Mouse (Mus musculus): ENCODE data around the gene B3galt1. TPM values are rescaled to one million over a fixed set of nuclear protein-coding genes. Genes with fewer than 3 reads are reported as not detected.

B3galt1 gene
- total and polyA plus RNA-seq, 3 experiments = not detected

DNA sequence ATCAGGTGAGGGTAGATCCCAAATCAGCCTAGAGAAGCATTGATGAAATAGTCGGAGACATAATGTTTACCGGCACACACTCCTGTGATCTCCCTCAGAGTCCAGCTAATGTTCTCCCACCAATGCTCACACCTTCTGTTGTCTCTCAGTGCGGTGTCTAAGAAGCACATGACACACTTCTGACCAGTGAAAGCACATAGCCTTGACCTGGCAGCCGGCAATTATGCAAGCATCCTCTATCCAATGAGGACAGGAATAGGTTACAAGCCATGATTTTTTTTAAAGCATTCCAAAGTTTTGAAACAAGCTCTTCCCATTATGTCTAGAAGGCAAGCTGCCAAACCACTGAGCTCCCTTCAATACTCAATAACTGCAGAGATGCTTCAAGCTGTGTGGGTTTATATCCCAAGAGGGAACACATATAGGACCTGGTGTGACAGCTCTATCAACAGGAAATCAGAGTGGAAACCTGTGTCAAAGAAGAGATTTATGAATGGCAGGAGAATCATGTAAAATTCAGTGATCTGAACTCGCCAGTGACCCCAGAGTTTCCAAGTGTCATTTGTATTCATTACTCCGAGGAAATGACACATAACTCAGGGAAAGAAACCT lies 456.0 kb downstream of the B3galt1 start:
- TF ChIP-seq GABPA (IDR thresholded peaks at IDR 0.05; ENCODE audit: low read depth, low read length) (no peak), TBP (IDR thresholded peaks at IDR 0.05; ENCODE audit: low read depth, low read length) (no peak), MAX (IDR thresholded peaks at IDR 0.05; ENCODE audit: low read length) (no peak), SMC3 (IDR thresholded peaks at IDR 0.05; ENCODE audit: low read depth, low read length) (no peak), USF2 (IDR thresholded peaks at IDR 0.05; ENCODE audit: borderline replicate concordance in 1 of 2, insufficient read depth in 1 of 2, low read depth in 1 of 2, low read length in 2 of 2) (no peak), CHD2 (IDR thresholded peaks at IDR 0.05; ENCODE audit: low read length) (no peak), MEF2A (IDR thresholded peaks at IDR 0.05; ENCODE audit: extremely low read depth, insufficient replicate concordance, low read depth, low read length, poor library complexity, severe bottlenecking) (no peak), KAT2A (conservative IDR thresholded peaks at IDR 0.05; ENCODE audit: low read depth, low read length) (no peak), CHD1 (IDR thresholded peaks at IDR 0.05; ENCODE audit: low read depth, low read length) (no peak), MAFK (IDR thresholded peaks at IDR 0.05; ENCODE audit: borderline replicate concordance, low read depth, low read length) (no peak), HCFC1 (IDR thresholded peaks at IDR 0.05; ENCODE audit: low read depth, low read length) (no peak), NELFE (IDR thresholded peaks at IDR 0.05; ENCODE audit: low read depth, low read length) (no peak), MYB (IDR thresholded peaks at IDR 0.05; ENCODE audit: low read depth, low read length) (no peak), TAL1 (IDR thresholded peaks at IDR 0.05; ENCODE audit: low read length) (no peak), ZMIZ1 (IDR thresholded peaks at IDR 0.05; ENCODE audit: low read depth, low read length) (no peak), RCOR1 (IDR thresholded peaks at IDR 0.05; ENCODE audit: low read depth, low read length) (no peak), GATA1 (IDR thresholded peaks at IDR 0.05; ENCODE audit: low read depth, low read length) (no peak)
- Histone ChIP-seq H3K36me3 (ENCODE audit: control insufficient read depth in 1 of 2, insufficient read depth in 2 of 2, low read length in 2 of 2) (no peaks in the 10 kb centered on the region), H3K27ac (ENCODE audit: control insufficient read depth, low read depth, low read length) (no peak overlapping the region), H3K27me3 (ENCODE audit: control insufficient read depth in 1 of 2, insufficient read depth in 2 of 2, low read length in 2 of 2) (no peaks in the 10 kb centered on the region), H3K4me3 (ENCODE audit: control insufficient read depth in 1 of 2, insufficient read depth in 1 of 2, low read depth in 2 of 2, low read length in 2 of 2) (no peak overlapping the region), H3K4me1 (ENCODE audit: control insufficient read depth in 1 of 2, insufficient read depth in 2 of 2, low read length in 2 of 2) (no peaks in the 10 kb centered on the region), H3K9ac (ENCODE audit: control insufficient read depth, low read depth, low read length, poor library complexity, severe bottlenecking) (no peak overlapping the region), H3K9me3 (replicated peaks; ENCODE audit: insufficient read depth, low read length) (no peaks in the 10 kb centered on the region), H3K79me2 (ENCODE audit: control insufficient read depth, insufficient read depth, low read length, poor library complexity) (no peaks in the 10 kb centered on the region)
- DNase-seq (ENCODE audit: low read depth, low spot score) = no peak

DNA sequence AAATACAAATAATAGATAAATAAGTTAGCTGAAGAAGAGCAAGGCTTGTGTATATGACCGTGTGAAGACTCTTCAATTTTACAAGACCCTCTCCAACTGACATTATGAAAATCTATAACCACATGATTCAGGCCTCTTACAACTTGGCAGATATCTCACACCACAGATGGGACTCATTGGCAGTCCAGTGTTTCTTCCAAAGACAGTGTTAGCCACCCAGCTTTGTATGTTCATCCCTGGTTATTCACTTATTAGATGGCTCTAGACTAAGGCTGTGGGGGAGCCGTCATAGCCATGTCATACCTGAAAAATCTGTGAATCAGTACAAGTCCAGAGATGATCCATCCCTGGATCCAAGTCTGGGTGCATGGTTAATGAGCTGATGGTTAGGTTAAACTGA lies 463.1 kb downstream of the B3galt1 start:
- TF ChIP-seq TAL1 (IDR thresholded peaks at IDR 0.05; ENCODE audit: low read length) (no peak), NELFE (IDR thresholded peaks at IDR 0.05; ENCODE audit: low read depth, low read length) (no peak), MAZ (IDR thresholded peaks at IDR 0.05; ENCODE audit: low read depth, low read length) (no peak), CTCF (IDR thresholded peaks at IDR 0.05 in 2 of 3, conservative IDR thresholded peaks at IDR 0.05 in 1 of 3; ENCODE audit: control insufficient read depth in 1 of 3, insufficient read depth in 1 of 3, low read depth in 2 of 3, low read length in 3 of 3, poor library complexity in 1 of 3, severe bottlenecking in 1 of 3) (no peak), MYC (IDR thresholded peaks at IDR 0.05; ENCODE audit: low read depth, low read length) (no peak), SMC3 (IDR thresholded peaks at IDR 0.05; ENCODE audit: low read depth, low read length) (no peak), MAFK (IDR thresholded peaks at IDR 0.05; ENCODE audit: borderline replicate concordance, low read depth, low read length) (no peak), EP300 (IDR thresholded peaks at IDR 0.05; ENCODE audit: low read depth in 1 of 2, low read length in 2 of 2) (no peak), GABPA (IDR thresholded peaks at IDR 0.05; ENCODE audit: low read depth, low read length) (no peak), HCFC1 (IDR thresholded peaks at IDR 0.05; ENCODE audit: low read depth, low read length) (no peak), POLR2AphosphoS5 (IDR thresholded peaks at IDR 0.05; ENCODE audit: borderline replicate concordance, low read depth, low read length) (no peak), RCOR1 (IDR thresholded peaks at IDR 0.05; ENCODE audit: low read depth, low read length) (no peak), POLR2A (IDR thresholded peaks at IDR 0.05; ENCODE audit: control insufficient read depth in 1 of 2, insufficient read depth in 1 of 2, low read depth in 1 of 2, low read length in 2 of 2, poor library complexity in 1 of 2) (no peak), UBTF (IDR thresholded peaks at IDR 0.05; ENCODE audit: borderline replicate concordance, insufficient read depth, low read depth, low read length) (no peak), POLR2AphosphoS2 (IDR thresholded peaks at IDR 0.05; ENCODE audit: low read length) (no peak)
- no peaks in the 10 kb centered on the region for H3K4me1 ChIP-seq (ENCODE audit: control insufficient read depth in 1 of 2, insufficient read depth in 2 of 2, low read length in 2 of 2)
- no peaks in the 10 kb centered on the region for H3K27me3 ChIP-seq (ENCODE audit: control insufficient read depth in 1 of 2, insufficient read depth in 2 of 2, low read length in 2 of 2)
- H3K79me2 ChIP-seq (ENCODE audit: control insufficient read depth, insufficient read depth, low read length, poor library complexity) = no peaks in the 10 kb centered on the region
- no peak overlapping the region for H3K27ac ChIP-seq (ENCODE audit: control insufficient read depth, low read depth, low read length)
- no peaks in the 10 kb centered on the region for H3K36me3 ChIP-seq (ENCODE audit: control insufficient read depth in 1 of 2, insufficient read depth in 2 of 2, low read length in 2 of 2)
- H3K9me3 ChIP-seq (replicated peaks; ENCODE audit: insufficient read depth, low read length) = no peaks in the 10 kb centered on the region
- DNase-seq (ENCODE audit: low read depth, low spot score) = no peak
- no peak overlapping the region for H3K4me3 ChIP-seq (ENCODE audit: control insufficient read depth in 1 of 2, insufficient read depth in 1 of 2, low read depth in 2 of 2, low read length in 2 of 2)
- H3K9ac ChIP-seq (ENCODE audit: control insufficient read depth, low read depth, low read length, poor library complexity, severe bottlenecking) = no peak overlapping the region

Measured in MEL (cell line).